Mouse (Mus musculus) spleen, adult 12 weeks (tissue): ENCODE measurements around the gene C2cd5.

Experiments used
- DNase-seq: peaks from one replicate; pipeline ENCODE4 v3.0.0; 2022; ENCODE audit warnings: low spot score

The C2cd5 gene

GRCm38 (mm10) chr6:143072412-143073014, 27.4 kb downstream of the C2cd5 start:
- no peak for DNase-seq

- DNase-seq = no peak
Observed at GRCm38 (mm10) chr6:143070736-143071135, 29.2 kb downstream of the C2cd5 start.

DNA sequence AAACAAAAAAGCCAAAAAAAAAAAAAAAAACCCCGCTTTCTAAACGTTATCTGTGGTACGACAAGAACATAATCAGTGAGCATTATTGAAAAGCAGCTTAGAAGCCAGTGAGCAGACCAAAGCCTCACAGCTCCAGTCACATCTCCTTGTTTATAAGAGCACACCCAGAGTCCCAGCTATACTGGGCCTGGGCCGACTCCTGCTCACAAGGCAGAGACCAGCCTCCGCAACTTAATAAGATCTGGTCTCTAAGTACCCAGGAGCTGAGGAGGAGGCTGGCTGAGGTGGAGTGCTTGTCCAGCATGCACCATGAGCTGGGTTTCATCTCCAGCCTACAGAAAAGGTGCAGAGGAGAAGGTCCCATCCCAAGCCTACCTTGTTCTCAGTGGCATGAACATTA, 29.9 kb downstream of the C2cd5 start:
- DNase-seq = no peak

- DNase-seq = no peak
Observed at GRCm38 (mm10) chr6:143069606-143070005, 30.3 kb downstream of the C2cd5 start.

GRCm38 (mm10) chr6:143068181-143068915, 31.6 kb downstream of the C2cd5 start:
- peak; percentile 25 for DNase-seq

DNA sequence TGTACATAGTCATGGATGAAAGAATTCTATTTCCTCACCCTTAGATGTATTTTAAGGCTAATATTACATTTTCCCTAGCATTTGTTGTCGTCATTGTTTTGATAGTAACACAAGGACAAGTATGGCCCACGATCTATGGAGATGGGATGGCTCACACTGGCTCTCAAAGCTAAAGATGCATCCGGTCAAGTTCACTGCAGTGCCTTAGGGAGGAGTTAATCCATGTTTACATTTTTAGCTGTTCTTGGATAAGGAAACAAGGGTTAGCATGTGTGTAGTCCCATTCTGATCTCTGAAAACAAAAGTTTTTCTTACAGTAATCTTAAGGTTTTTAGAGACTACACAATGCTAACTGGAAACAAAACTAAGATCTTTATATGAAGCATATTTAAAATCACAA, 32.3 kb downstream of the C2cd5 start:
- no peak for DNase-seq

DNA sequence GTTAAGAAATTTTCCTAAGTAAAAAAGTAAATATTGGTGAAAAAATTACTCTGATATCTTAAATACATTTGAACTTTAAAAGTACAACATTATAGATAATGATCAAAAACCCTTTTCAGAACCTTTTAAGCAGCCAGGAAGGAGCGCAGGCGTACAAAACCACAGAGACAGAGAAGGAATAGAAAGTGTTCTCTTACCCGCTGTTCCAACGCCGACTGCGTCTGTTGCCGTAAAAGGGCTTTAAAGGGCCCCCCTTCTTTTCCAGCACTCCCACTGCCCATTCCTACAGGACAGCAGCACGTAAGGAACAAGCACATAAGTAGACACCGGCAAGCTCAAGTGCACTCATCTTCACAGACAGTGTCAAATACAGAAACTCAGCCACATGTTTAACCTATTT, 33.1 kb downstream of the C2cd5 start:
- DNase-seq = no peak

GRCm38 (mm10) chr6:143064047-143064446, 35.9 kb downstream of the C2cd5 start:
- DNase-seq = no peak

- no peak for DNase-seq
Observed at GRCm38 (mm10) chr6:143057601-143058000, 42.3 kb downstream of the C2cd5 start.

- DNase-seq = no peak
Observed at GRCm38 (mm10) chr6:143051566-143051965, 48.4 kb downstream of the C2cd5 start.

DNA sequence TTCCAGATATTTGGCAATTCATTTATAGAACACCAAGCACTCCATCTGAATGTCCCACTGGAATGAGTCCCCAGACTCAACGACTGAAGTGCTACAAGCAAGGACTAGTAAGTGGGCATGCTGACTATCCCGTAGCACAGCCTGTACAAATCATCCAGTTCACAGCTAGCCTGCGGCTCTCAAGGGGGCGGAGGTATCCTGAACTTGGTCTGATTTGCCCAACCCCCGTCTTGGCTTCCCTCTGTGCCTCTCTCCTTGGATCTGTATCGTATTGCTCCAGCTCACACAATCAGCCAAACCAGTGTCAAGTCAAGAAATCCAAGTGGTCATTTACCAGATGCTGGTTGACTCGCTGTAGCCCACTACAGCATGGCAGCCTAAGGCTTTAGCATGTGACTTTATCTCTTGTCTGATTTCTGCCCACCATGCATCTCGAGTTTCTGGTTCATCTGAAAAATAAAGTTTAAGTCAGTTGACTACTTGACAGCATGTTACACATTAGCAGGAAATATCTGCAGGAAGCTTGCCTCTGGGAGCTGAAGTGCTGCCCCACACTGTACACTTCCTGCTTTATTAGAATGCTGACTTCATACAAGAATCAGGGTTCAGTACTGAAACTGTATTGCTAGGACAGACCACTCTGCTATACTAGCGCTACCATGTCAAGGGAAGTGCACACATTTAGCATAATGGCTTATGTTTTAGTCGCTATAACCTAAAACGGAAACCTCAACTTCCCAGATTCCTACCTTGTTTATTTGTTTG, 50.0 kb downstream of the C2cd5 start:
- no peak for DNase-seq

DNA sequence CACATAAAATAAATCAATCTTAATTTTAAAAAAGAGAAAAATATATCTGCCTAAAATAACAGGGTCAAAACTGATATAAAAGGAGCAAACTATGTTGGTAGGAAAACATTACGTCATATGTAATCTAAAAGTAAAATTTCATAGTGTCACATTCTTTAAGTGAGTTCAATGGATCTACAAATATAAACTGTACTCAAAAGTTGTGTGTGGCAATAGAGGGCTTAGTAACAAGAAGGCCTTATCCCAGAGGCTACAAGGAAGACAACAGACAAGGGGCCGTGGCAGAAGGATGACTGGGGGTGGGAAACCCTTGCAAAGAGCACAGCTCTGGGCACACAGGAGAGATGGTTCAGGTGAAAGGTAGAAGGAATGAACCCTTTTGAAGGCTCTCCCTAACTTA, 50.8 kb downstream of the C2cd5 start:
- DNase-seq = no peak

- no peak for DNase-seq
Observed at GRCm38 (mm10) chr6:143047538-143048258, 52.2 kb downstream of the C2cd5 start.

GRCm38 (mm10) chr6:143041578-143041977, 58.4 kb downstream of the C2cd5 start:
- no peak for DNase-seq

DNA sequence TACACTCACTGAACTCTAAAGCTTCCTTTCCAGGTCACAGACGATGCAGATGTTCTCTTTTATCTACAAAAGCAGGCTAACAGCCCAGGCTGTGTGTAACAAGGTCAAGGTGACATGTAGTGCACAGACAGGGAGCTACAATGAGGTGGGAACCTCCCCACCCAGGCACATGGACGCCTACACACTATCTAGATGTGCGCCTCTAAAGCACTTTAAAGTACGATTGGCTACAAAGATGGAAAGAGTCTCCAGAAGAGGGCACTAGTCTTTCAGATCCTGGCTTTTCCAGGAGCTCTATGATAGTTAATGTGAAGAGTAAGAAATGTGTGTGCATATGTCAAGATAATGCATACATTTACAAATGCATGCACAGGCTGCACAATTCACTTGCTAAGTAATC, 64.7 kb downstream of the C2cd5 start:
- no peak for DNase-seq

GRCm38 (mm10) chr6:143034503-143034902, 65.4 kb downstream of the C2cd5 start:
- DNase-seq = no peak

- no peak for DNase-seq
Observed at GRCm38 (mm10) chr6:143030521-143030920, 69.4 kb downstream of the C2cd5 start.

DNA sequence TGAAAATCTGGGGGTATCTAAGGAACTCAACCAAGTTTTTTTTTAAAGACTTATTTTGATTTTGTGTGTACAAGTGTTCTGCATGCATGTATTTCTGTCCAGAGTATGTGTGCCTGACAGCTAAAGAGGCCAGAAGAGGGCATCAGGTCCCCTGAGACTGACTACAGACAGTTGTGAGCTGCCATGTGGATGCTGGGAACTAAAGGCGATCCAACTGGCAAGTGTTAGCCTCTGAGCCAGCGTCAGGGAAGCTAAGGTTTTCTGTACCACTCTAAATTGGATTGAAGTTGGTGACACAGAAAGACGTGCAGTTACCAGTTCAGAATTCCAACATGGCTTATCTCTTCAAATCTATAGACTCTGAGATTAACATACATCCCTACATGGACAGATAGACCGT, 72.0 kb downstream of the C2cd5 start:
- no peak for DNase-seq

GRCm38 (mm10) chr6:143027402-143027801, 72.5 kb downstream of the C2cd5 start:
- no peak for DNase-seq

DNA sequence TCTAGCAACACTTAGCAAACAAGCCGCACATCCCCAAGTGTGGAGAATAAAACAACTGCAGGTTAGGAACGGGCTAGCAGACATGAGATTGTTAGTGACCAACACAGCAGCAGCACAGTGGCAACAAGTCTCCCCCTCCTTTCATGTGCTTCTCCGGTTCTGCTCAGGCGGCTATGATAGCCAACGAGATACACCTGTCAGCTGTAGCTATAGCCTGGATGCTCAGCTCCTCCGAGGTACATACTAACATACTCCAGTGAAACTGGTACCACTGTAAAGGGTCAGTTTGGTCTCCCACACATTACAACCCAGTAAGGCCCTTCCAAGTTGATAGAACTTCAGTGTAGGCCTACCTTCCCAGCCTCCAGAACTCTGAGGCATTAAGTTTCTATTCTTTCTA, 76.2 kb downstream of the C2cd5 start:
- DNase-seq = no peak

- no peak for DNase-seq
Observed at GRCm38 (mm10) chr6:143021756-143022155, 78.2 kb downstream of the C2cd5 start.

- DNase-seq = no peak
Observed at GRCm38 (mm10) chr6:143020647-143021046, 79.3 kb downstream of the C2cd5 start.

- DNase-seq = no peak
Observed at GRCm38 (mm10) chr6:143020146-143020545, 79.8 kb downstream of the C2cd5 start.
